Mouse (Mus musculus): ENCODE results near the gene Krtap1-3.

DNA sequence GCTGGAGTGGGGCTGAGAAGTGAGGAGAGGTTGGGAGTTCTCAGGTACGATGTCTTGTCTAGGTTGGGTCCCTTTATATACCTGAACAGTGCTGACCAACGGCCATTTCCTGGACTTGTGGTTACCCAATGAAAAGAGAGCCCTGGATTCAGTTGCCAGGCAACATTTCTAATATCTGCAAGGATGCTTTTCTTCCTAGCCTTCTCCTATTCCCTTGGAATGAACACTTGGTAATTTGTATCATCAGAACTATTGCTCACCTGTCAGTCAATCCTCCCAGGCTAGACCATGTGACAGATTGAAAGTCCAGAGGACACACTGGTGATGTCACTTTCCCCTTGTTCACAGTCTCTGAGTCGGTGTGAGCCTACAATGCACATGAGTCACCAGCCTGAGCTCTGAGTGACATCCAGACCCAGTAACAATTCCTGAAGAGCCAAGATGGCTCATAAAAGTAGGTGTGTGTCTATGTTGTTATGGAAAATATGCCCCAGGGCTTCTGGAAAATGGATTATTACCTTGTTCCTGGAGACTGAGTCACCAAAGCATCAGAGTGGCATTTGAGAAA, 23.7 kb upstream of the Krtap1-3 start, which contains the start of gene Krtap2-4:
- TF ChIP-seq CTCF (IDR thresholded peaks at IDR 0.05; ENCODE audit: insufficient read depth, low read length) (no peak), POLR2A (IDR thresholded peaks at IDR 0.05; ENCODE audit: borderline replicate concordance, extremely low read depth, low read depth, low read length) (no peak)

Data from lung, adult 2 months (tissue).